Mouse (Mus musculus): ENCODE data around the gene Ly6c2.
"Not testable (repeated sequence)": the region's sequence is repeated elsewhere in the genome, so short reads cannot be mapped to it uniquely, and the experiment has no call there.

The Ly6c2 gene

DNA sequence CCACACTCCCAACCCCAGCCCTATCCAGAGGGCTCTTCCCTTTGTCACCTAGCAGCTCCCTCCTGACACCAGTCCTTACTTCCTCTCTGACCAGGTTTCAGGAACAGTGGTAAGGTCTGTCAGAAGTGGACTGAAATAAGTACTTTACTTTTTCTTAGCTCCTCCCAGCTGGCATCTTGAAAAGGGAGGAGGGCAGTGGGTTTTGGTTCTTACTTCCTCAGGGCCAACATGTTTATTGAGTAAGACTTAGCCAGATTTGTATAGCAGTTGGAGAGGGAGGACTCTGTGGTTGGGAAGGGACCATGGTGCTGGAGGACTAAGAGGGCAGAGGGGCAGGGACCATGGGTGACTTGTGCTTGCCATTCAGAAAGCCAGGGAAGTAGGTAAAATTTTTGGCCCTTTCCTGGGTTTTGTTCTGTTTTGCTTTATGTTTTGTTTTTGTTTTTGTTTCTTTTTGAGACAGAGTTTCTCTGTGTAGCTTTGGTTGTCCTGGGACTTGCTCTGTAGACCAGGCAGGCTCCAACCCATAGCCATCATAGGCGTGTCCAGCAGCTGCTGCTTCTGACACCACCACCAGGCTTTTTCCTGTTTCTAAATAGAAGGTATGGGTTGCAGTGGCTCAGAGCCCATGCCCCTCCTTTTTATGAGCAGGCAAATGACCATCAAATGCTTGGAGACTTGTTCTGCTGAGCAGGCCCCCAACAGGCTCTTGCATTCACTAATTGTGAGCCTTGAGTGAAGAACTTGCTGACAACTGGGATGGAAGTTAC lies at the start of gene Ly6c2:
Gene Ly6c2 (minus strand): TSS at position 110 of the 770 bp plus-strand sequence.
- not testable (repeated sequence) for DNase-seq (ENCODE audit: low spot score)

GRCm38 (mm10) chr15:75157646-75158045 lies 45.9 kb upstream of the Ly6c2 start:
- no peak for DNase-seq (ENCODE audit: low spot score)

GRCm38 (mm10) chr15:75154940-75155339 lies 43.2 kb upstream of the Ly6c2 start, which contains the start of gene Ly6g:
Ly6g (plus strand) TSS chr15:75155240.
- no peak for DNase-seq (ENCODE audit: low spot score)

DNA sequence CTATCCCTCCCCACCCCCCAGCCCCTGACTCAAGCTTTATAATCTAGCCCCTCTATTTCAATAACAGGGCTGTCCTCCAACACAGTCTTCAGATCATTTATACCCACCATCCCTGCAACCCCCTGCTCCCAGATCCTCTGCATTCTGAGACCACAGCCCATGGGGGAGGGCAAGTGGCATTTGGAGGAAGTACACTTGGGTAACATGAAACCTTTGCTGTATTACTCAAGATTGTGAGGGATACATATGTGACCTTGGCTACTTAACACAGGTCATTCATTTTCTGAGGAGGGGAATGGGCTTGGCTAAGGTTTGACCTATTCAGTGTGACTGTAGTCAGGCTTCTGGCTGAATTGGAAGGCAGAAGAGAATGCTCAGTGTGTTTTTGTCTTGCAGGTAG lies 41.3 kb upstream of the Ly6c2 start:
- no peak for DNase-seq (ENCODE audit: low spot score)

DNA sequence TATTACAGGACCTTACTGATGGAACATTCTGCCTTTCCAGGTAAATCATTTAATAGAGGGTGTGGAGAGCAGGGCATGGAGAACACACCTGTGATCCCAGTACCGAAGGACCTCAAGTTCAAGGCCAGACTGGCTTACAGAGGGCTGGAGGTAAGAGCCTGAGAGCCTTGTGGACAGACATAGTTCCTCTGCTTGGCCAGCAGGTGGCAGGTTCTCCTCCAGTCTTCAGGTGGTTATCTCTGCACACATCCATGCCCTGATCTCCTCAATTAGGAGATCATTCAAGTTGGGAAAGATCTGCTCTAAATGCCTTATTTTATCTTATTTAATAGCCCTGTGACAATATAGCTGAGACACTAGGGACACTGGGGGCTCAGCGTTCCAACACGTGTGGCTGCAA lies 32.0 kb upstream of the Ly6c2 start:
- DNase-seq (ENCODE audit: low spot score), result no peak

DNA sequence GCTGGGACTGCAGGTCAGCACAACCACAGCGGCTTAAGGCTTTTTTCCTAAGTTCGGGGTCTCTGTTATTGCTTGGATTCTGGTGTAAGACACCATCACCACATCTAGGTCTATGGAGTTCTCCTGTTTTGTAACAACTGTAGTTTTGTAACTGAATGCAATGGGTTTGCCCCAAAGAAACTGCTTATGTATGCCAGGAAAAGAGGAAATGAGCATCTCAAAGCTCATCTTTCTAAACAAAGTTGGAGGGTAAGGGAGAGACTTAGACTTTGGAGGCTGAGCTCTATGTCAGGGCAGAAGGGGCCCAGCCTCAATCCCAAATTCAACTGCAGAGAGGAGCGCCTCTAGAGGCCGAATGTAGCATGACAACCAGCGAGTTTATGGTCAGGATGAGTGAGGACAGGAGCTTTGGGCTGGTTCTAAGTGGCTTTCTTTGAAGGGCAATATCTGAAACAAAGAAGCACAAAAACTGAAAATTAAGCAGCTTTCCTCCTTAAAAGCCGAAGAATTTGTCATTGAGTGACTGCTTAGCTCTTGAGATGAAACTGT lies 30.1 kb upstream of the Ly6c2 start:
- not testable (repeated sequence) for DNase-seq (ENCODE audit: low spot score)

DNA sequence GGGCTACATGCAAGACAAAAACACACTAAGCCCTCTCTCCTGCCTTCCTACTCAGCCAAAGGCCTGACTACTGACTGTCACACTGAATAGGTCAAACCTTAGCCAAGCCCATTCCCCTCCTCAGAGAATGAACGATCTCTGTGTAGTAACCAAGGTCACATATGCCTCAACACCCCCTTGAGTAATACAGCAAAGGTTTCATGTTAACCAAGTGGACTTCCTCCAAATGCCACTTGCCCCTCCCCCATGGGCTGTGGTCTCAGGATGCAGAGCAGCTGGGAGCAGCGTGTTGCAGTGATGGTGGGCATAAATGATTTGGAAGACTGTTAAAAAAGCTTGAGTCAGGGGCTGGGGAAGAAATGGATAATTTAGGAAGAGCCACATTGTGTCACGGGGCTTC lies 26.0 kb upstream of the Ly6c2 start:
- not testable (repeated sequence) for DNase-seq (ENCODE audit: low spot score)

DNA sequence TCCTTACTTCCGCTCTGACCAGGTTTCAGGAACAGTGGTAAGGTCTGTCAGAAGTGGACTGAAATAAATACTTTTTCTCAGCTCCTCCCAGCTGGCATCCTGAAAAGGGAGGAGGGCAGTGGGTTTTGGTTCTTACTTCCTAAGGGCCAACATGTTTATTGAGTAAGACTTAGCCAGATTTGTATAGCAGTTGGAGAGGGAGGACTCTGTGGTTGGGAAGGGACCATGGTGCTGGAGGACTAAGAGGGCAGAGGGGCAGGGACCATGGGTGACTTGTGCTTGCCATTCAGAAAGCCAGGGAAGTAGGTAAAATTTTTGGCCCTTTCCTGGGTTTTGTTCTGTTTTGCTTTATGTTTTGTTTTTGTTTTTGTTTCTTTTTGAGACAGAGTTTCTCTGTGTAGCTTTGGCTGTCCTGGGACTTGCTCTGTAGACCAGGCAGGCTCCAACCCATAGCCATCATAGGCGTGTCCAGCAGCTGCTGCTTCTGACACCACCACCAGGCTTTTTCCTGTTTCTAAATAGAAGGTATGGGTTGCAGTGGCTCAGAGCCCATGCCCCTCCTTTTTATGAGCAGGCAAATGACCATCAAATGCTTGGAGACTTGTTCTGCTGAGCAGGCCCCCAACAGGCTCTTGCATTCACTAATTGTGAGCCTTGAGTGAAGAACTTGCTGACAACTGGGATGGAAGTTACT lies 23.5 kb upstream of the Ly6c2 start:
- not testable (repeated sequence) for DNase-seq (ENCODE audit: low spot score)

DNA sequence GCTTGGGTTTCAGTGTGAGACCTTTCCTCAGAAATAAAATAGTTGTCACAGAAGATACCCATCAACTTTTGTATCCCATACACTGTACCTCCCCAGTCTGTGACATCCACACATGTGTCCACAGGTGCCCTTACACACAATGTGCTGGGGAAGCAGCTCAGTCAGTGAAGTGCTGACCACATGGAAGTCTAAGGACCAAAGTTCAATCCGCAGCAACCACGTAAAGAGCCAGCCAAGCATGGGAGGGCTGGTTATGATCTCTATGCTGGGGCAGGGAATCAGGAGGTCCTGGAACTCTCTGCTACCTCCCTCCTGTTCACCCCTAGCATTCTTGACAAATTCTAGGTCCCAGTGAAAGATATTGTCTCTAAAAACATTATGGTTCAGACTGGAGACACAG lies 20.6 kb upstream of the Ly6c2 start:
- DNase-seq (ENCODE audit: low spot score), result not testable (repeated sequence)

DNA sequence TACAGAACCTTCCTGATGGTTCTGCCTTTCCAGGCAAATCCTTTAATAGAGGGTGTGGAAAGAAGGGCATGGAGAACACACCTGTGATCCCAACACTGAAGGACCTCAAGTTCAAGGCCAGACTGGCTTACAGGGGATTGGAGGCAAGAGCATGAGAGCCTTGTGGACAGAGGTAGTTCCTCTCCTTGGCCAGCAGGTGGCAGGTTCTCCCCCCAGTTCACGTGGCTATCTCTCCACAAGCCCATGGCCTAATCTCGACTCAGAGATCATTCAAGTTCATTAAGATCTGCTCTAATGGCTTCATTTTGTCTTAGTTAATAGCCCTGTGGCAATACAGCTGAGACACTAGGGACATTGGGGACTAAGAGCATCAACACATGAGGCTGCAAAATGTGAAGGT lies 8.3 kb upstream of the Ly6c2 start:
- no peak for DNase-seq (ENCODE audit: low spot score)

GRCm38 (mm10) chr15:75118742-75119141 lies 7.0 kb upstream of the Ly6c2 start:
- peak; percentile 3 for DNase-seq (ENCODE audit: low spot score)

GRCm38 (mm10) chr15:75117481-75117880 lies 5.7 kb upstream of the Ly6c2 start:
- DNase-seq (ENCODE audit: low spot score), result not testable (repeated sequence)

- no peak for DNase-seq (ENCODE audit: low spot score)
Measured at GRCm38 (mm10) chr15:75116525-75116924, 4.8 kb upstream of the Ly6c2 start.

- DNase-seq (ENCODE audit: low spot score), result not testable (repeated sequence)
Measured at GRCm38 (mm10) chr15:75110424-75110823, 1.3 kb downstream of the Ly6c2 start.

DNA sequence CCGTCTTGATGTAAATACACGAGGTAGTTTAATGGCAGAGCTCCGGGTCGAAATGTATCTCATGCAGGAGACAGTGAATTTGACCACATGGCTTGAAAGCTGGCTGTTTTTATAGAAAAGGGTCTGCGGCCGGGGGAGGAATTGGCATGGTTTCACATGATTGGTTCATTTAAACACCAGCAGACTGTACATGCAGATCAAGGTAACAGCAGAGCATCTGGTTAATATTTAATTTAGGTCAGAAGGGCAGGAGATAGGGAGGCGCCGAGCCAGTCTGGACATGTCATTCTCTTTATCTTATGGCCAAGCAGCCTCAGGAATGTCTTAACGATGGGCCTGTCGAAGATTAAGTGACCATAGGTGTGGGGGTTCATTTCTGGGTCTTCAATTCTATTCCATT lies 12.5 kb downstream of the Ly6c2 start:
- DNase-seq (ENCODE audit: low spot score), result no peak

DNA sequence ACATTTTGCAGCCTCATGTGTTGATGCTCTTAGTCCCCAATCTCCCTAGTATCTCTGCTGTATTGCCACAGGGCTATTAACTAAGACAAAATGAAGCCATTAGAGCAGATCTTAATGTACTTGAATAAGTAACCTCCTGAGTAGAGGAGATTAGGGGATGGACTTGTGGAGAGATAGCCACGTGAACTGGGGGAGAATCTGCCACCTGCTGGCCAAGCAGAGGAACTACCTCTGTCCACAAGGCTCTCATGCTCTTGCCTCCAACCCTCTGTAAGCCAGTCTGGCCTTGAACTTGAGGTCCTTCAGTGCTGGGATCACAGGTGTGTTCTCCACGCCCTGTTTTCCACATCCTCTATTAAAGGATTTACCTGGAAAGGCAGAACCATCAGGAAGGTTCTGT lies 23.7 kb downstream of the Ly6c2 start:
- DNase-seq (ENCODE audit: low spot score), result not testable (repeated sequence)

- DNase-seq (ENCODE audit: low spot score), result no peak
Measured at GRCm38 (mm10) chr15:75069965-75070364, 41.8 kb downstream of the Ly6c2 start.

- DNase-seq (ENCODE audit: low spot score), result peak; percentile 39
Measured at GRCm38 (mm10) chr15:75062030-75062574, 49.7 kb downstream of the Ly6c2 start.

DNA sequence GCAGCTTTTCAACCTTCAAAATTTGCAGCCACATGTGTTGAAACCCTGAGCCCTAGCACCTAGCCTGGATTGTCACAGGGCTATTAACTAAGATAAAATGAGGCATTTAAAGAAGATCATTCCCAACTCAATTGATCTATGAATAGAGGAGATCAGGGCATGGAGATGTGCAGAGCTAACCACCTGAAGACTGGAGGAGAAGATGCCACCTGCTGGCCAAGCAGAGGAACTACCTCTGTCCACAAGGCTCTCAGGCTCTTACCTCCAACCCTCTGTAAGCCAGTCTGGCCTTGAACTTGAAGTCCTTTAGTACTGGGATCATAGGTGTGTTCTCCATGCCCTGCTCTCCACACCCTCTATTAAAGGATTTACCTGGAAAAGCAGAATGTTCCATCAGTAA lies 51.3 kb downstream of the Ly6c2 start:
- DNase-seq (ENCODE audit: low spot score), result peak; percentile 13
